Mouse (Mus musculus) CH12.LX (cell line): Measurements from ENCODE around the gene Tmem140. TPM values are rescaled to one million over a fixed set of nuclear protein-coding genes. Genes with fewer than 3 reads are reported as not detected.

Experiments
- DNase-seq: peaks from one replicate; pipeline ENCODE4 v3.0.0-alpha.2; 2013; ENCODE audit errors: extremely low read depth
- H3K27ac ChIP-seq: 2 replicates; pipeline ENCODE4 v1.5.1; 2012; ENCODE audit warnings: low read depth, mild to moderate bottlenecking, control low read depth, moderate library complexity; ENCODE audit not compliant: insufficient read depth
- H3K27me3 ChIP-seq: replicated peaks from 2 replicates; pipeline ENCODE3; 2012; ENCODE audit warnings: inconsistent platforms
- H3K36me3 ChIP-seq, 2 experiments: replicated peaks in 1 of 2; 2 replicates each; pipeline versions ENCODE3 to v1.6.1; 2012; ENCODE audit warnings: inconsistent platforms in 1 of 2, low read length in 1 of 2, mild to moderate bottlenecking in 1 of 2, mixed read lengths in 1 of 2, moderate library complexity in 1 of 2; ENCODE audit not compliant: control insufficient read depth in 1 of 2, insufficient read depth in 1 of 2
- H3K4me1 ChIP-seq, 2 experiments: 2 replicates each; pipeline ENCODE4 v1.6.1; 2012; ENCODE audit warnings: inconsistent platforms in 1 of 2, moderate library complexity in 1 of 2; ENCODE audit not compliant: insufficient read depth in 2 of 2, control insufficient read depth in 1 of 2
- H3K4me2 ChIP-seq: 2 replicates; pipeline ENCODE4 v1.6.1; 2012; ENCODE audit warnings: low read depth, mild to moderate bottlenecking, control low read depth; ENCODE audit not compliant: poor library complexity, insufficient read depth, severe bottlenecking
- H3K4me3 ChIP-seq, 3 experiments: fragments of 150-350 bp in 1 of 3; sonication (generic) in 1 of 3; replicated peaks in 1 of 3; 2 replicates each; pipeline versions ENCODE3 to v1.5.1; 2011 to 2012; ENCODE audit warnings: low read depth in 2 of 3, low read length in 2 of 3, mild to moderate bottlenecking in 2 of 3, moderate library complexity in 2 of 3, control low read depth in 1 of 3, improper control_type of control experiment in 1 of 3, inconsistent platforms in 1 of 3, mixed read lengths in 1 of 3; ENCODE audit not compliant: poor library complexity in 1 of 3
- H3K79me2 ChIP-seq: replicated peaks from 2 replicates; pipeline ENCODE4 v1.6.1; 2012; ENCODE audit warnings: mild to moderate bottlenecking, moderate library complexity; ENCODE audit not compliant: control insufficient read depth, poor library complexity, insufficient read depth, severe bottlenecking; ENCODE audit errors: extremely low read depth
- H3K9ac ChIP-seq: 2 replicates; pipeline ENCODE4 v1.6.1; 2012; ENCODE audit warnings: low read depth, mild to moderate bottlenecking, control low read depth, moderate library complexity; ENCODE audit not compliant: insufficient read depth
- H3K9me3 ChIP-seq: replicated peaks from 2 replicates; pipeline ENCODE3; 2012; ENCODE audit warnings: low read length, inconsistent platforms, mixed read lengths
- BHLHE40 ChIP-seq: IDR thresholded peaks from 2 replicates; pipeline ENCODE4 v1.6.1; 2011; ENCODE audit warnings: mild to moderate bottlenecking, low read depth, low read length, improper control_type of control experiment
- CHD1 ChIP-seq: IDR thresholded peaks from 2 replicates; pipeline ENCODE4 v1.6.1; 2012; ENCODE audit warnings: low read depth, low read length, improper control_type of control experiment, inconsistent platforms
- CHD2 ChIP-seq: IDR thresholded peaks from 2 replicates; pipeline ENCODE4 v1.6.1; 2011; ENCODE audit warnings: low read length, improper control_type of control experiment
- CTCF ChIP-seq, 2 experiments: IDR thresholded peaks in 1 of 2; conservative IDR thresholded peaks in 1 of 2; 2 replicates each; pipeline ENCODE4 v1.5.1; 2011 to 2012; ENCODE audit warnings: low read depth in 2 of 2, low read length in 2 of 2, improper control_type of control experiment in 1 of 2, inconsistent platforms in 1 of 2, mild to moderate bottlenecking in 1 of 2, moderate library complexity in 1 of 2
- GABPA ChIP-seq: IDR thresholded peaks from 2 replicates; pipeline ENCODE4 v1.6.1; 2012; ENCODE audit warnings: low read depth, low read length, improper control_type of control experiment, inconsistent platforms; ENCODE audit not compliant: insufficient replicate concordance
- IRF4 ChIP-seq: IDR thresholded peaks from 2 replicates; pipeline ENCODE4 v1.6.1; 2014; ENCODE audit warnings: low read depth, mild to moderate bottlenecking, inconsistent platforms, low read length, improper control_type of control experiment
- MAZ ChIP-seq: IDR thresholded peaks from 2 replicates; pipeline ENCODE4 v1.6.1; 2012; ENCODE audit warnings: low read depth, mild to moderate bottlenecking, inconsistent platforms, low read length, improper control_type of control experiment, moderate library complexity
- MYC ChIP-seq: IDR thresholded peaks from 2 replicates; pipeline ENCODE4 v1.6.1; 2011; ENCODE audit warnings: low read depth, mild to moderate bottlenecking, improper control_type of control experiment, low read length
- NRF1 ChIP-seq: IDR thresholded peaks from 2 replicates; pipeline ENCODE4 v1.6.1; 2014; ENCODE audit warnings: low read depth, mild to moderate bottlenecking, inconsistent platforms, low read length, improper control_type of control experiment, moderate library complexity
- PAX5 ChIP-seq: IDR thresholded peaks from 2 replicates; pipeline ENCODE4 v1.6.1; 2012; ENCODE audit warnings: low read length, inconsistent platforms, mixed read lengths
- POLR2A ChIP-seq: IDR thresholded peaks from 2 replicates; pipeline ENCODE4 v1.6.1; 2011; ENCODE audit warnings: low read depth, mild to moderate bottlenecking, improper control_type of control experiment, low read length
- RAD21 ChIP-seq: IDR thresholded peaks from 2 replicates; pipeline ENCODE4 v1.6.1; 2011; ENCODE audit warnings: low read depth, mild to moderate bottlenecking, low read length, improper control_type of control experiment, moderate library complexity
- RCOR1 ChIP-seq: conservative IDR thresholded peaks from 2 replicates; pipeline ENCODE4 v1.6.1; 2012; ENCODE audit warnings: low read depth, mild to moderate bottlenecking, inconsistent platforms, low read length, improper control_type of control experiment
- SIN3A ChIP-seq: IDR thresholded peaks from 2 replicates; pipeline ENCODE4 v1.6.1; 2012; ENCODE audit warnings: low read length, improper control_type of control experiment, inconsistent platforms
- SMC3 ChIP-seq: IDR thresholded peaks from 2 replicates; pipeline ENCODE4 v1.6.1; 2011; ENCODE audit warnings: low read depth, low read length, improper control_type of control experiment
- TCF12 ChIP-seq: IDR thresholded peaks from 2 replicates; pipeline ENCODE4 v1.6.1; 2014; ENCODE audit warnings: low read depth, mild to moderate bottlenecking, inconsistent platforms, low read length, improper control_type of control experiment
- ZC3H11A ChIP-seq: IDR thresholded peaks from 2 replicates; pipeline ENCODE4 v1.6.1; 2012; ENCODE audit warnings: low read depth, mild to moderate bottlenecking, inconsistent platforms, low read length, improper control_type of control experiment
- ZKSCAN1 ChIP-seq: IDR thresholded peaks from 2 replicates; pipeline ENCODE4 v1.6.1; 2012; ENCODE audit warnings: low read depth, inconsistent platforms, low read length, improper control_type of control experiment, borderline replicate concordance
- ZNF384 ChIP-seq: IDR thresholded peaks from 2 replicates; pipeline ENCODE4 v1.6.1; 2012; ENCODE audit warnings: low read depth, low read length, improper control_type of control experiment, inconsistent platforms
- dilution Hi-C: fragments of 300-500 bp; cut with MboI; formaldehyde crosslinking; loops from 2 replicates; pipeline ENCODE4 v1.14.3; 2020; ENCODE audit warnings: low sequenced_read_pairs; ENCODE audit not compliant: extremely low pct_unique_long_range_greater_than_20kb, extremely low pct_ligation_motif_present
- in situ Hi-C: fragments of 300-500 bp; cut with MboI; formaldehyde crosslinking; loops from 3 replicates; pipeline ENCODE4 v1.14.3; 2019; ENCODE audit warnings: low sequenced_read_pairs, low pct_ligation_motif_present, low pct_unique_long_range_greater_than_20kb, mixed read lengths
- polyA plus RNA-seq: library from polyadenylated mRNA; unstranded; fragments of >175 nt; gene quantifications from 2 replicates; pipeline ENCODE4 v1.2.1, GENCODE M21; 2012; ENCODE audit warnings: low read depth; ENCODE audit not compliant: insufficient read length
- total RNA-seq, 2 experiments: library from RNA; depleted of rRNA; stranded (reverse); fragments of 300-350 nt in 1 of 2; fragments of >200 nt in 1 of 2; gene quantifications; 2 replicates each; pipeline ENCODE4 v1.2.3; 2012 to 2014

Tmem140 gene
- total and polyA plus RNA-seq, 3 experiments = 1.2 to 3.6 (median 2.8) TPM

- Histone ChIP-seq H3K79me2 (no peaks in the 10 kb centered on the region), H3K4me1 (no peaks in the 10 kb centered on the region), H3K36me3 (no peaks in the 10 kb centered on the region), H3K9me3 (peaks cover 3% of the 10 kb centered on the region), H3K4me3 (no peak overlapping the region), H3K4me2 (no peak overlapping the region), H3K9ac (no peak overlapping the region), H3K27me3 (no peaks in the 10 kb centered on the region), H3K27ac (no peak overlapping the region)
- dilution Hi-C loops (no loop called here), in situ Hi-C loops (no loop called here)
- no peak for DNase-seq
- TF ChIP-seq MAZ (no peak), MYC (no peak), ZKSCAN1 (no peak)
These were observed 38.5 kb upstream of the Tmem140 start for GRCm38 (mm10) chr6:34824406-34824805.

GRCm38 (mm10) chr6:34832352-34832751 lies 30.6 kb upstream of the Tmem140 start:
- no peaks in the 10 kb centered on the region for H3K79me2 ChIP-seq
- in situ Hi-C loops = no loop called here
- no peak for DNase-seq
- H3K9me3 ChIP-seq = no peaks in the 10 kb centered on the region
- no peaks in the 10 kb centered on the region for H3K27me3 ChIP-seq
- H3K4me1 ChIP-seq = no peaks in the 10 kb centered on the region
- dilution Hi-C loops = no loop called here
- no peak overlapping the region for H3K27ac ChIP-seq
- no peak overlapping the region for H3K9ac ChIP-seq
- TF ChIP-seq MAZ = no peak
- TF ChIP-seq SMC3 = no peak
- no peak for TF ChIP-seq RAD21
- no peak for TF ChIP-seq GABPA
- no peak for TF ChIP-seq CHD2
- no peak for TF ChIP-seq SIN3A
- no peak for TF ChIP-seq ZC3H11A
- TF ChIP-seq ZNF384 = no peak
- no peak for TF ChIP-seq CHD1
- no peak for TF ChIP-seq PAX5
- TF ChIP-seq BHLHE40 = no peak
- TF ChIP-seq POLR2A = no peak
- no peak for TF ChIP-seq TCF12
- TF ChIP-seq NRF1 = no peak
- no peak for TF ChIP-seq RCOR1
- no peak for TF ChIP-seq CTCF (conservative IDR thresholded peaks at IDR 0.05 in 1 of 2, IDR thresholded peaks at IDR 0.05 in 1 of 2; ENCODE audit: low read depth in 2 of 2, low read length in 2 of 2)
- no peak for TF ChIP-seq IRF4
- H3K36me3 ChIP-seq = no peaks in the 10 kb centered on the region
- H3K4me2 ChIP-seq = no peak overlapping the region
- no peak overlapping the region for H3K4me3 ChIP-seq
